Mouse (Mus musculus) heart, embryonic 16.5 days (tissue): ENCODE results near the gene Ttc39a. TPM values are rescaled to one million over a fixed set of nuclear protein-coding genes. Genes with fewer than 3 reads are reported as not detected.
"Not testable (repeated sequence)": the region's sequence is repeated elsewhere in the genome, so short reads cannot be mapped to it uniquely, and the experiment has no call there.

Experiments
- ATAC-seq: fragments of 200-750 bp; cut with Nextera tagmentation; replicated peaks from 2 replicates; pipeline ENCODE4 v1.8.0; 2017; ENCODE audit warnings: moderate number of reproducible peaks; ENCODE audit not compliant: insufficient read depth, low FRiP score; ENCODE audit errors: extremely low read depth
- H3K27ac ChIP-seq: fragments of 300-500 bp; sonication (generic); 2 replicates; pipeline ENCODE4 v1.5.1; 2014; ENCODE audit warnings: mild to moderate bottlenecking, low read length, control low read depth, moderate library complexity
- H3K27me3 ChIP-seq: fragments of 300-500 bp; sonication (generic); 2 replicates; pipeline ENCODE4 v1.6.1; 2014; ENCODE audit warnings: low read length, mixed read lengths; ENCODE audit not compliant: control insufficient read depth, insufficient read depth
- H3K36me3 ChIP-seq: fragments of 300-500 bp; sonication (generic); 2 replicates; pipeline ENCODE4 v1.6.1; 2014; ENCODE audit not compliant: control insufficient read depth, insufficient read depth
- H3K4me1 ChIP-seq: fragments of 300-500 bp; sonication (generic); 2 replicates; pipeline ENCODE4 v1.6.1; 2014; ENCODE audit warnings: low read length, mixed read lengths; ENCODE audit not compliant: control insufficient read depth, insufficient read depth
- H3K4me2 ChIP-seq: fragments of 300-500 bp; sonication (generic); 2 replicates; pipeline ENCODE4 v1.6.1; 2014; ENCODE audit warnings: low read depth, mild to moderate bottlenecking, control low read depth, low read length
- H3K4me3 ChIP-seq: fragments of 300-500 bp; sonication (generic); 2 replicates; pipeline ENCODE4 v1.5.1; 2014; ENCODE audit warnings: mild to moderate bottlenecking, control low read depth, low read length
- H3K9ac ChIP-seq: fragments of 300-500 bp; sonication (generic); 2 replicates; pipeline ENCODE4 v1.6.1; 2014; ENCODE audit warnings: low read length, control low read depth
- H3K9me3 ChIP-seq: fragments of 300-500 bp; sonication (generic); replicated peaks from 2 replicates; pipeline ENCODE4 v1.6.1; 2016; ENCODE audit warnings: low read length; ENCODE audit not compliant: control insufficient read depth
- WGBS: fragments of 180-500 bp; shearing (Covaris S2); extraction: QIAGEN DNeasy Blood & Tissue Kit; methylation state at CpG from one replicate; pipeline ENCODE4 v1.1.7; 2014; 5-methylcytosine and 5-hydroxymethylcytosine counted together
- polyA plus RNA-seq: library from polyadenylated mRNA; unstranded; fragments of >200 nt; fragmentation: Nextera tagmentation; extraction: Ambion mirVana; gene quantifications from 2 replicates; pipeline ENCODE4 v1.2.1, GENCODE M21; 2015

Gene Ttc39a
- polyA plus RNA-seq, 1 experiment from 2014 or later = 7.7 TPM

- H3K36me3 ChIP-seq = no peaks in the 10 kb centered on the region
- H3K9ac ChIP-seq = no peak overlapping the region
- H3K27ac ChIP-seq = no peak overlapping the region
- H3K9me3 ChIP-seq = no peaks in the 10 kb centered on the region
- WGBS = 58% methylated on average over 5 of the region's 5 CpGs
- H3K4me3 ChIP-seq = no peak overlapping the region
- H3K4me1 ChIP-seq = peaks cover 10% of the 10 kb centered on the region
- ATAC-seq = no peak
- no peaks in the 10 kb centered on the region for H3K27me3 ChIP-seq
- H3K4me2 ChIP-seq = no peak overlapping the region
Observed at GRCm38 (mm10) chr4:109401176-109401689, 5.2 kb upstream of the Ttc39a start.

DNA sequence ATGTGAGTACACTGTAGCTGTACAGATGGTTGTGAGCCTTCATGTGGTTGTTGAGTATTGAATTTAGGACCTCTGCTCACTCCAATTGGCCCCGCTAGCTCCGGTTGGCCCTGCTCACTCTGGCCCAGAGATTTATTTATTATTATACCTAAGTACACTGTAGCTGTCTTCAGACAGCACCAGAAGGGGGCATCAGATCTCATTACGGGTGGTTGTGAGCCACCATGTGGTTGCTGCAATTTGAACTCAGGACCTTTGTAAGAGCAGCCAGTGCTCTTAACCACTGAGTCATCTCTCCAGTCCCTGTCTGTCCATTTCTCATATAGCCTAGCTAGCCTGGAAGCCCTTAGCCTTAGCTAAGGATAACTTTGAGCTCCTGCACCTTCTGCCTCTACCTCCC, 1.5 kb upstream of the Ttc39a start:
- H3K27ac ChIP-seq, H3K4me2 ChIP-seq, H3K36me3 ChIP-seq, H3K27me3 ChIP-seq, H3K9ac ChIP-seq, H3K4me3 ChIP-seq, H3K9me3 ChIP-seq, ATAC-seq: not testable (repeated sequence)
- WGBS = 94% methylated on average over 3 of the region's 3 CpGs
- H3K4me1 ChIP-seq = peaks cover 14% of the 10 kb centered on the region

- Histone ChIP-seq H3K4me1 (peaks cover 14% of the 10 kb centered on the region), H3K27me3 (no peaks in the 10 kb centered on the region), H3K36me3 (no peaks in the 10 kb centered on the region), H3K4me2 (peak overlapping the region; percentile 92), H3K4me3 (no peak overlapping the region), H3K9me3 (no peaks in the 10 kb centered on the region), H3K27ac (peak overlapping the region; percentile 84), H3K9ac (peak overlapping the region; percentile 12; the same call in 1 of the 2 replicates)
- no peak for ATAC-seq
- 66% methylated on average over 8 of the region's 8 CpGs for WGBS
Observed at GRCm38 (mm10) chr4:109405415-109405814, 1.0 kb upstream of the Ttc39a start.

- Histone ChIP-seq H3K4me1 (peaks cover 21% of the 10 kb centered on the region), H3K4me2 (peak overlapping the region; percentile 92), H3K9me3 (no peaks in the 10 kb centered on the region), H3K27me3 (no peaks in the 10 kb centered on the region), H3K4me3 (peak overlapping the region; percentile 70), H3K9ac (peak overlapping the region; percentile 78), H3K27ac (peak overlapping the region; percentile 84), H3K36me3 (no peaks in the 10 kb centered on the region)
- WGBS = 3% methylated on average over 3 of the region's 3 CpGs
- ATAC-seq = peak; percentile 88
Observed at GRCm38 (mm10) chr4:109406054-109406485, 353 bp upstream of the Ttc39a start.

- WGBS = 4% methylated on average over 22 of the region's 24 CpGs
- ATAC-seq = peak; percentile 5; the same call in 1 of the 2 replicates
- no peaks in the 10 kb centered on the region for H3K36me3 ChIP-seq
Observed at GRCm38 (mm10) chr4:109407176-109407520, 725 bp downstream of the Ttc39a start.

GRCm38 (mm10) chr4:109407701-109408485, 1.5 kb downstream of the Ttc39a start:
- Histone ChIP-seq H3K27me3 (no peaks in the 10 kb centered on the region), H3K4me1 (peaks cover 27% of the 10 kb centered on the region), H3K4me3 (no peak overlapping the region), H3K36me3 (no peaks in the 10 kb centered on the region), H3K9ac (peak overlapping the region; percentile 78; the same call in 1 of the 2 replicates), H3K4me2 (peak overlapping the region; percentile 92), H3K27ac (0 out of 2 replicates have a peak overlapping the region, but pooled peaks have one; percentile 19), H3K9me3 (no peaks in the 10 kb centered on the region)
- WGBS = 74% methylated on average over 9 of the region's 9 CpGs
- no peak for ATAC-seq

More at GRCm38 (mm10) chr4:109407176-109407520, 725 bp downstream of the Ttc39a start:
- Histone ChIP-seq H3K4me1 (peaks cover 27% of the 10 kb centered on the region), H3K9ac (peak overlapping the region; percentile 78), H3K27me3 (no peaks in the 10 kb centered on the region), H3K9me3 (no peaks in the 10 kb centered on the region), H3K4me3 (peak overlapping the region; percentile 70), H3K27ac (no peak overlapping the region; the same call in 1 of the 2 replicates), H3K4me2 (peak overlapping the region; percentile 92)

DNA sequence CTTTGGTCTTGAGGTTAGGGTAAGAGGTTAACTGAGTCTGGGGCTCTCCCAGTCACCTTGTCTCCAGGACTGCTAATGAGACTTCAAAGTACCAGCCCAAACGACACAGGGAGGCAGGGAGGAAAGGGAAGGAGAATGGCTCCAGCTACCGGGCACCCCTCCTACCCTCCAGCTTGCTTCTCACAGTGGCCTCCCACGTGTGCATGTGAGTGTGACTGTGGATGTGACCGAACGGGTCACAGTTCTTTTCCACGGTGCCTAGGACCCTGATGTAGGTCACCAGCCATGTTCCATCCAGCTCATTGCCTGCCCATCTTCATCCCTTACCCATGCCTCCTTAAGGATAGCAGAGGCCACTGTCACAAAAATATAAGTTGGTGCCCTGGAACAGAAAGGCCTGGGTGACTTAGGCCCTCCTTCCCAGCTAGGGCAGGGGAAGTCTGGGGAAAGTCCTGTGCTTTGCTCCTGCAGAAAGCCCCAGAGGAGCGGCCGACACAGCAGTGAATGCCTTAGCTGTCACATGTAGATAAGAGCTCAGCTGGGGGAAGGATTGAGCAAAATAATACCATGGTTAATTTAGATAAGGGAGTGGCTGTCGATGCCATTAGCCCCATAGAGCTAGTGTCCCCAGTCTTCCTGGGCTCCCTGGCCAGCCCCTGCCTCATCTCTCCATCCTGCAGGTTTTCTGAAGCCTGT, 4.4 kb downstream of the Ttc39a start:
- H3K9ac ChIP-seq = peak overlapping the region; percentile 6; the same call in 1 of the 2 replicates

DNA sequence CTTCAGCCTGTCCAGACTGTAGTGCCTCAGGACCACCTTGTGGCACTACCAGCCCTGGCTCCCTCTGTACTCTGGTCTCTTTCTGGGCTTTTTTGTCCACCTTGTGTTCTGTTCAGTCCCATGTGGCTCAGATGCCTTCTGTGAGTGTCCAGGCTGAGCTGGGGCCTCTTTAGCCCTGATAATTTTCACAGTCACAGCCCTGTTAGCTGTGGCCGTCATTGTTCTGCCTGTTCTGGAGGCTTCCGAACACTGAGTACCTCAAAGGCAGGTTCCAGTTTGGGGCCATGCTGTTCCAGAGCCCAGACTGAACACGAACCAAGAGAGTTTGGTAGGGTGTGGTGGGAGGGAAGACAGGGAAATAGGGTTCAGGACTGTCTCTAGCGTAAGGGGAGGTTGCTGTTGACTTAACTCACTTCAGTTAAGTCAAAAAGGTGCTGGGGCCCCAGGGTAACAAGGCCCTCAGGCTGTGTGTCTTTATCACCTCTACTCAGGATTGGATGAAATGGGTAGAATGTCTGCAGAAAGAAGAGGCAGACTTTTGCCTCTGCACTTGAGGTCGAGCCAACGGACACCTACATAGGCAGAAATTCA, 5.0 kb downstream of the Ttc39a start:
- H3K27ac ChIP-seq = peak overlapping the region; percentile 13
- H3K4me1 ChIP-seq = peaks cover 17% of the 10 kb centered on the region
- no peak for ATAC-seq
- H3K36me3 ChIP-seq = no peaks in the 10 kb centered on the region
- no peak overlapping the region; the same call in 1 of the 2 replicates for H3K9ac ChIP-seq
- WGBS = 75% methylated on average over 6 of the region's 6 CpGs
- H3K4me2 ChIP-seq = no peak overlapping the region
- no peaks in the 10 kb centered on the region for H3K27me3 ChIP-seq
- no peaks in the 10 kb centered on the region for H3K9me3 ChIP-seq
- H3K4me3 ChIP-seq = no peak overlapping the region

More for the DNA sequence above, 4.4 kb downstream of the Ttc39a start:
- H3K27me3 ChIP-seq = no peaks in the 10 kb centered on the region
- ATAC-seq = no peak
- H3K27ac ChIP-seq = peak overlapping the region; percentile 13
- peaks cover 21% of the 10 kb centered on the region for H3K4me1 ChIP-seq
- no peaks in the 10 kb centered on the region for H3K36me3 ChIP-seq
- 38% methylated on average over 9 of the region's 9 CpGs for WGBS
- no peak overlapping the region for H3K4me3 ChIP-seq
- no peaks in the 10 kb centered on the region for H3K9me3 ChIP-seq
- H3K4me2 ChIP-seq = no peak overlapping the region
